Mouse (Mus musculus): ENCODE measurements at regions not wholly inside any gene's neighbourhood (a gene's known extent, or its start where the extent isn't known, plus 50 kb on each side); places are given as distances from the start of the nearest gene placed in this dataset.

DNA sequence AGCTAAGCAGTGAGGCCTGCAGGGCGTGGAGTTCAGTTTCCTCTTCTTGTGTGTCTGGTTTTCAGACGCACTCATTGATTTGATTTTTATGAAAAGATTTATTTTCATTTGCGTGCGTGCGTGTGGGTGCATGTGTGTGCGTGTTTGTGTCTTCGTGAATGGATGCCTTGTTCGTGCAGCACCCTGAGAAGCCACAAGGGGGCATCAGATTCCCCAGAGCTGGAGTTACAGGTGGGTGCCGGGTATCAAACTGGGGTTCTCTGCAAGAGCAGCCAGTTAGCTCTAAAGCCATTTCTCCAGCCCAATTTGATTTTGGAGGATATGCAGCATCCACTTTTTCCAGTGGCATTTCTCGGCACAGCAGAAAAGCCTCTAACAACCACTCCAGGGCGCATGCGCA lies 185.4 kb upstream of the Kcnab2 start:
- intact Hi-C loops (cut with DNase I) = no loop called here

GRCm38 (mm10) chr4:152662439-152662838 lies 184.8 kb upstream of the Kcnab2 start:
- intact Hi-C loops (cut with DNase I) = no loop called here

DNA sequence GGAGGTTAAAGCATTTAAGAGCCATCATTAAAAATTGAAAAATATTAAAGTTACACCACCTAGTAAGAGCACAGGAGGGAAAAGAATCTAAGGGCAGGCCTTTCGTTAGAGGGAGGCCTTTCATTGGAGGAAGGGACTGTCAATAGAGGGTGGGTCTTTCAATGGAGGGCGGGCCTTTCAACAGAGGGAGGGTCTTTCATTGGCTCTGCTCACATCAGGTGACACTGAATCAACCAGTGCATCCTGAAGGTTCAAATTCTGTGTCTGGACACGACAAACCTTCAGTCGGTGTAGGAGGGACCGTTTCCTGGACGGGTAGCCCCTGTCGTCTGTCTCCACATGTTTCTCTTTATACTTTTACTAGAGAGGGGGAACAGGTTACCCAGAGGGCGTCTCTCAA lies 172.5 kb upstream of the Kcnab2 start:
- intact Hi-C loops (cut with DNase I) = no loop called here

DNA sequence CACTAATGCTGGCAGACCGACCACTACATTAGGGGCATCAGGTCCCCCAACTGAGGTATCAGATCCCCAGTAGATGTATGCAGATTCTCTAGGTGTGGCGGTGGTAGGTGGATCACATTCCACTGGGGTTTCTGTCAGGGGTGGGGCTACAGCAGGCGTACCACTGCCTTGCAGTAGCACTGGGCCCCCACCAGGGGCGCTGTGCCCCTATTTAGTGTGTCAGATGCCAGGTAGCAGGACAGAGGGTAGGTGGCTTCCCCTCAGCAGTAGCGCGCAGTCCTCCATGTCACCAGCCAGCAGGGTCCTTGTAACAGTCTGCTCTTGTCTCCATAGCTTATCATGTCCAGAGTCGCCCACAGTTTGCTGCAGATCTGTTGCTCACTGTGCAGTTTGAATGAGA lies 169.9 kb upstream of the Kcnab2 start:
- intact Hi-C loops (cut with DNase I) = no loop called here

DNA sequence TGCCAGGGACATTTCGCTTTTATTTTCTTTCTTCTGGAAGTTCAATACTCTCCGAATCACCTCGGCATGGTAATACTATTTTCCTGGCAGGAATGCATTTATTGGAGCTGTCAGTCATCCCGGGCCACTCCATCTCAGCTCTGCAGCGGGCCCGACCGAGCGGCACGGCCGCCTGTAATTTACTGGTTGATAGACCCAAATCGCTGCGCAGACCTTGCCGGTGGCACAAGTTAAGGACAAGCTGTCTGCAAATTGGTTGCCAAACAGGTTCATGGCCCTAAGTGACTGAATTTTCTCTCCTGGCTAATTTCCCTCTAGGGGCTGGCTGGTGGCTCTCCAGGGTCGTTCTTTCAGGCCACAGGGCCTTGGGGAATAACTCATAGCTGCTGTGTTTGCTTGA lies 169.4 kb upstream of the Kcnab2 start:
- intact Hi-C loops (cut with DNase I) = no loop called here

GRCm38 (mm10) chr4:152637088-152637487 lies 159.4 kb upstream of the Kcnab2 start:
- intact Hi-C loops (cut with DNase I) = no loop called here

DNA sequence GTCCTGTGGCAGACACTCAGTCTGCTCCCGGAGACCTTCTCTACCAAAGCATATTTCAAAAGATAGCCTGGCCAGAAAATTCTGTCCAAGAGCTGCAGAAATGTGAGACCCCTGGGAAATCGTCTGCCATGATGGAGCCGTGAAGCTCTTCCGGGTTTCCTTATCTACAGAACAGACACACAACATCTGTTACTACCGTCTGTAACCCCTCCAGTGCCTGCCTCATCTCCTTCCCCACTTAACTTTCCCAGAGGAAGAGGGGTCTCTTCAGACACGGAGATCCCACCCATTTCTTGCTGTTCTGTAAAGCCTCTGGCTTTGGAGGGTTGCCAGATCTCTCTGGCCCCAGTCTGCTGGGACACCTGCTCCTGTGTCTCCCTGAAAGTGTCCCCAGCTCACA lies 156.2 kb upstream of the Kcnab2 start:
- intact Hi-C loops (cut with DNase I) = no loop called here

DNA sequence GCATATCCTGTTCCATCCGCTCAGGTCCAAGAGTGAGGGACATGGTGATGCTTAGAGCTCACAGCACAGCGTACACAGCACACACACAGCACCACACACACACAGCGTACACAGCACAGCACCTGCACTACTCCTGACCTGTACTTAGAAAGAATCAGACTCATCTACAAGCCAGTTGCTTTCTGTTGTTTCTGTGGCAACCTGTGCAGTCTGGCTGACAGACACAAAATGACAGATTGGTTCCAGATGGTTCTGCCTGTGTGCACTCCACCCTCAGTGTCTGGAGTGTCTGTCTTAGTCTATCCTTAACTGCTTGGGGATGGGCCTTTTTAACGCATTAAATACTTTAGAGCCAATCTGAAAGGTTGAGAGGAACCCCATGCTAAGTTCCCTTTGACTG lies 150.4 kb upstream of the Kcnab2 start:
- intact Hi-C loops (cut with DNase I) = loop anchor here (10.0 kb wide), 1 partner anchor 857 kb away; the partner anchor contains the start of gene Ajap1

GRCm38 (mm10) chr4:152625032-152626003 lies 147.6 kb upstream of the Kcnab2 start:
- intact Hi-C loops (cut with DNase I) = loop anchor here (10.0 kb wide), 1 partner anchor 859 kb away; the partner anchor contains the start of gene Ajap1

GRCm38 (mm10) chr4:152622022-152622777 lies 144.5 kb upstream of the Kcnab2 start:
- intact Hi-C loops (cut with DNase I) = loop anchor here (10.0 kb wide), 1 partner anchor 863 kb away; the partner anchor contains the start of gene Ajap1

- intact Hi-C loops (cut with DNase I) = no loop called here
These were observed 140.0 kb upstream of the Kcnab2 start for GRCm38 (mm10) chr4:152617636-152618035.

DNA sequence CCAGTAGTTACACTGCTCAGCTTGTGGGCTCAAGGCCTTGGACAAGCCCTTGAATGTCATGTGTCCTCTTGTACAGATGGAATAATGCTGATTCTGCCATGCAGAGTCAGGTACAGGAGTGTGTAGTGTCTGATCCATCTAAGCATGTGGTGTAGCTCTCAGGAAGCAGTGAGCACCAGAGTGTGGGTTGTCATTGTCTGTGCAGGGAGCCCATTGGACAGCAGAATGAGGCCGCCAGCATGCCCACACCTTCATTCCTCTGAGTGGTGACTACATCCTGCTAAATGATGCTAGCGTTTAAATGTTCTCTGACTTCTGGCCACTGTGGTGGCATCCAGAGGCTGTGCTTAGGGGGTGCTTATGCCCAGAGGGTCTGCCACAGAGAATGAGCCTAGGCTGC lies 137.5 kb upstream of the Kcnab2 start:
- intact Hi-C loops (cut with DNase I) = no loop called here

GRCm38 (mm10) chr4:152614356-152615100 lies 136.9 kb upstream of the Kcnab2 start:
- intact Hi-C loops (cut with DNase I) = no loop called here

Small RNA genes in the stretch of these regions (microRNA-seq; reads per million reads assigned to microRNA genes)
- gene Gm25779 = 0 reads per million in 2 experiments

Measured in adrenal gland (tissue).